ENCODE assay signal across 8 mouse cellular contexts in genomic region chr11:121680750-121681149, GRCm38 (mm10). TPM values are rescaled to one million over a fixed set of nuclear protein-coding genes. Genes with fewer than 3 reads are reported as not detected.
A peak's percentile ranks its signal among the peaks of the same experiment; 100 is the strongest.
DNase-seq lines count a peak whose midpoint lies in the region; ATAC-seq and TF ChIP-seq lines count a peak whose summit lies in the region.

No protein-coding gene starts in this region.

- DNase-seq in cerebellum, adult 8-10 months: peak; percentile 21
- DNase-seq in cerebellum, adult 9-11 months: no peak
- DNase-seq in neural tube, embryonic 10.5 days (ENCODE audit: extremely low spot score, low spot score): peak; percentile 17
- no peak for DNase-seq in ovary, postnatal 10 days (ENCODE audit: low spot score)
- DNase-seq in left cerebral cortex, adult 11 months (ENCODE audit: low spot score): no peak

- H3K27me3 ChIP-seq in neural tube, embryonic 15.5 days (replicated peaks): no peaks in the 10 kb centered on the region
- no peaks in the 10 kb centered on the region for H3K27me3 ChIP-seq in small intestine, adult 2 months (ENCODE audit: control insufficient read depth, insufficient read depth, low read length)

- no peaks in the 10 kb centered on the region for H3K36me3 ChIP-seq in neural tube, embryonic 15.5 days
- no peaks in the 10 kb centered on the region for H3K36me3 ChIP-seq in small intestine, adult 2 months (ENCODE audit: control insufficient read depth, insufficient read depth, low read length)

- 0 out of 2 replicates have a peak, but pooled peaks cover 3% of the 10 kb centered on the region for H3K9me3 ChIP-seq in neural tube, embryonic 15.5 days (replicated peaks)

- H3K27ac ChIP-seq in neural tube, embryonic 15.5 days (replicated peaks): no peak overlapping the region
- H3K27ac ChIP-seq in small intestine, adult 2 months (ENCODE audit: insufficient read depth, low read depth, low read length): peak overlapping the region; percentile 89; the same call in 1 of the 2 replicates

- H3K4me2 ChIP-seq in neural tube, embryonic 15.5 days: no peak overlapping the region

- H3K4me1 ChIP-seq in neural tube, embryonic 15.5 days: peaks cover 5% of the 10 kb centered on the region; the same call in 1 of the 2 replicates
- peaks cover 13% of the 10 kb centered on the region; the same call in 1 of the 2 replicates for H3K4me1 ChIP-seq in small intestine, adult 2 months (ENCODE audit: control insufficient read depth, insufficient read depth, insufficient read length, low read length)

- peak; percentile 47; the same call in 1 of the 2 replicates for TF ChIP-seq CTCF in small intestine, adult 2 months (IDR thresholded peaks at IDR 0.05; ENCODE audit: extremely low read depth, insufficient read length, insufficient replicate concordance, low read depth, low read length)

- no peak overlapping the region for H3K9ac ChIP-seq in neural tube, embryonic 15.5 days (replicated peaks)

- H3K4me3 ChIP-seq in neural tube, embryonic 15.5 days (replicated peaks): no peak overlapping the region
- no peak overlapping the region for H3K4me3 ChIP-seq in small intestine, adult 2 months (ENCODE audit: low read depth, low read length)

- WGBS in neural tube, embryonic 15.5 days: 71% methylated on average over 5 of the region's 5 CpGs
- 52% methylated on average over 5 of the region's 5 CpGs for WGBS in small intestine, adult 2 months

- ATAC-seq in neural tube, embryonic 15.5 days (ENCODE audit: low FRiP score): no peak
- peak; percentile 76 to 82 for ATAC-seq in hematopoietic stem cell, adult 5-6 weeks (replicated peaks in 1 of 2; ENCODE audit: insufficient read depth in 1 of 2, low FRiP score in 2 of 2, low TSS enrichment in 1 of 2, low read depth in 1 of 2, poor library complexity in 2 of 2, severe bottlenecking in 2 of 2)

- no peak for TF ChIP-seq POLR2A in small intestine, adult 2 months (IDR thresholded peaks at IDR 0.05; ENCODE audit: low read depth, low read length)

RNA-seq across cellular contexts. Expression of gene B3gntl1, which starts 7.8 kb away (rescaled TPM):
- 6.5 and 7.7 TPM in 2 replicates for polyA plus RNA-seq in neural tube, embryonic 15.5 days (2015; fragmentation: Nextera tagmentation; extraction: Ambion mirVana)
- total RNA-seq in hematopoietic stem cell, adult 5-6 weeks (2017): 14.2 and 24.0 TPM in 2 replicates
- 2.1 and 4.4 TPM in 2 replicates for polyA plus RNA-seq in small intestine, adult 2 months (2012; rRNA removed)

RNA-seq across cellular contexts. Expression of gene Metrnl, which starts 20.6 kb away (rescaled TPM):
- polyA plus RNA-seq in neural tube, embryonic 15.5 days (2015; fragmentation: Nextera tagmentation; extraction: Ambion mirVana): 23.4 and 24.9 TPM in 2 replicates
- 9.2 and 12.2 TPM in 2 replicates for total RNA-seq in hematopoietic stem cell, adult 5-6 weeks (2017)
- polyA plus RNA-seq in small intestine, adult 2 months (2012; rRNA removed): 150 and 219 TPM in 2 replicates

Comparison
In these comparisons a context has a peak if more than half of its experiments do, and no peak if none do; other contexts are left out.
1. DNase-seq: peak in cerebellum, adult 8-10 months (single experiment) and neural tube, embryonic 10.5 days (single experiment); none in cerebellum, adult 9-11 months (single experiment), ovary, postnatal 10 days (single experiment) and left cerebral cortex, adult 11 months (single experiment).